Mouse (Mus musculus): ENCODE data around the gene 0610030E20Rik. TPM values are rescaled to one million over a fixed set of nuclear protein-coding genes. Genes with fewer than 3 reads are reported as not detected.

Gene 0610030E20Rik
- polyA plus RNA-seq (2015; fragmentation: Nextera tagmentation; extraction: Ambion mirVana) = 22.5 and 22.7 TPM in 2 replicates

- Histone ChIP-seq H3K4me3 (peak within 1 kb of the TSS; percentile 82), H3K27me3 (no peaks in the 10 kb centered on the region), H3K4me1 (peaks cover 47% of the 10 kb centered on the region), H3K9ac (replicated peaks) (peak within 1 kb of the TSS; percentile 91), H3K27ac (replicated peaks) (peak within 1 kb of the TSS; percentile 84), H3K36me3 (peaks cover 27% of the 10 kb centered on the region), H3K4me2 (replicated peaks) (peak within 1 kb of the TSS; percentile 78), H3K9me3 (no peaks in the 10 kb centered on the region)
- ATAC-seq (replicated peaks) = peak; percentile 62
- WGBS = under 1% methylated on average over 72 of the region's 72 CpGs
These were observed at the start of gene 0610030E20Rik for GRCm38 (mm10) chr6:72347166-72347941. 0610030E20Rik (plus strand) TSS chr6:72347317.

- Histone ChIP-seq H3K27ac (replicated peaks) (no peak overlapping the region), H3K36me3 (no peaks in the 10 kb centered on the region), H3K27me3 (no peaks in the 10 kb centered on the region), H3K4me3 (no peak overlapping the region), H3K4me2 (replicated peaks) (no peak overlapping the region), H3K9me3 (no peaks in the 10 kb centered on the region), H3K4me1 (no peaks in the 10 kb centered on the region), H3K9ac (replicated peaks) (no peak overlapping the region)
- ATAC-seq (replicated peaks) = no peak
- WGBS = 83% methylated on average over 3 of the region's 3 CpGs
These were observed 49.3 kb upstream of the 0610030E20Rik start for GRCm38 (mm10) chr6:72297825-72298224.

GRCm38 (mm10) chr6:72302349-72302925 lies 44.7 kb upstream of the 0610030E20Rik start:
- Histone ChIP-seq H3K9me3 (no peaks in the 10 kb centered on the region), H3K36me3 (no peaks in the 10 kb centered on the region), H3K4me1 (no peaks in the 10 kb centered on the region), H3K4me2 (replicated peaks) (no peak overlapping the region), H3K9ac (replicated peaks) (no peak overlapping the region), H3K27ac (replicated peaks) (no peak overlapping the region), H3K4me3 (no peak overlapping the region), H3K27me3 (no peaks in the 10 kb centered on the region)
- 90% methylated on average over 11 of the region's 11 CpGs for WGBS
- ATAC-seq (replicated peaks) = no peak

GRCm38 (mm10) chr6:72303510-72303909 lies 43.6 kb upstream of the 0610030E20Rik start:
- 64% methylated on average over 9 of the region's 9 CpGs for WGBS
- no peak overlapping the region for H3K27ac ChIP-seq (replicated peaks)
- no peaks in the 10 kb centered on the region for H3K4me1 ChIP-seq
- no peak overlapping the region for H3K4me3 ChIP-seq
- H3K36me3 ChIP-seq = no peaks in the 10 kb centered on the region
- no peak overlapping the region for H3K4me2 ChIP-seq (replicated peaks)
- ATAC-seq (replicated peaks) = no peak
- H3K9ac ChIP-seq (replicated peaks) = no peak overlapping the region
- no peaks in the 10 kb centered on the region for H3K9me3 ChIP-seq
- H3K27me3 ChIP-seq = no peaks in the 10 kb centered on the region

- Histone ChIP-seq H3K9me3 (no peaks in the 10 kb centered on the region), H3K4me3 (no peak overlapping the region), H3K9ac (replicated peaks) (no peak overlapping the region), H3K27me3 (no peaks in the 10 kb centered on the region), H3K4me2 (replicated peaks) (no peak overlapping the region), H3K4me1 (no peaks in the 10 kb centered on the region), H3K36me3 (peaks cover 3% of the 10 kb centered on the region; the same call in 1 of the 2 replicates), H3K27ac (replicated peaks) (no peak overlapping the region)
- no peak for ATAC-seq (replicated peaks)
- 95% methylated on average over 3 of the region's 3 CpGs for WGBS
These were observed 34.9 kb upstream of the 0610030E20Rik start for GRCm38 (mm10) chr6:72312198-72312597.

GRCm38 (mm10) chr6:72313124-72313867 lies 33.8 kb upstream of the 0610030E20Rik start:
- no peak for ATAC-seq (replicated peaks)
- Histone ChIP-seq H3K27ac (replicated peaks) (no peak overlapping the region), H3K27me3 (no peaks in the 10 kb centered on the region), H3K9me3 (no peaks in the 10 kb centered on the region), H3K4me3 (no peak overlapping the region), H3K4me2 (replicated peaks) (no peak overlapping the region), H3K4me1 (no peaks in the 10 kb centered on the region), H3K36me3 (peaks cover 14% of the 10 kb centered on the region), H3K9ac (replicated peaks) (no peak overlapping the region)
- 92% methylated on average over 11 of the region's 11 CpGs for WGBS

GRCm38 (mm10) chr6:72315384-72315783 lies 31.7 kb upstream of the 0610030E20Rik start:
- no peak overlapping the region for H3K4me2 ChIP-seq (replicated peaks)
- no peaks in the 10 kb centered on the region for H3K4me1 ChIP-seq
- peaks cover 34% of the 10 kb centered on the region for H3K36me3 ChIP-seq
- no peaks in the 10 kb centered on the region for H3K27me3 ChIP-seq
- ATAC-seq (replicated peaks) = no peak
- H3K9me3 ChIP-seq = no peaks in the 10 kb centered on the region
- H3K9ac ChIP-seq (replicated peaks) = no peak overlapping the region
- H3K4me3 ChIP-seq = no peak overlapping the region
- WGBS = 86% methylated on average over 2 of the region's 2 CpGs
- no peak overlapping the region for H3K27ac ChIP-seq (replicated peaks)

- H3K9ac ChIP-seq (replicated peaks) = no peak overlapping the region
- H3K9me3 ChIP-seq = no peaks in the 10 kb centered on the region
- WGBS = 86% methylated on average over 1 of the region's 1 CpGs
- H3K36me3 ChIP-seq = peaks cover 40% of the 10 kb centered on the region
- H3K4me1 ChIP-seq = no peaks in the 10 kb centered on the region
- H3K27ac ChIP-seq (replicated peaks) = no peak overlapping the region
- H3K27me3 ChIP-seq = no peaks in the 10 kb centered on the region
- no peak overlapping the region for H3K4me2 ChIP-seq (replicated peaks)
- H3K4me3 ChIP-seq = no peak overlapping the region
- no peak for ATAC-seq (replicated peaks)
These were observed 31.1 kb upstream of the 0610030E20Rik start for GRCm38 (mm10) chr6:72316044-72316443.

- H3K4me3 ChIP-seq = no peak overlapping the region
- H3K4me1 ChIP-seq = no peaks in the 10 kb centered on the region
- H3K27me3 ChIP-seq = no peaks in the 10 kb centered on the region
- ATAC-seq (replicated peaks) = no peak
- no peak overlapping the region for H3K9ac ChIP-seq (replicated peaks)
- no peak overlapping the region for H3K27ac ChIP-seq (replicated peaks)
- H3K9me3 ChIP-seq = no peaks in the 10 kb centered on the region
- H3K36me3 ChIP-seq = peaks cover 61% of the 10 kb centered on the region
- 83% methylated on average over 5 of the region's 5 CpGs for WGBS
- H3K4me2 ChIP-seq (replicated peaks) = no peak overlapping the region
These were observed 28.7 kb upstream of the 0610030E20Rik start for GRCm38 (mm10) chr6:72318440-72318839.

GRCm38 (mm10) chr6:72319019-72319418 lies 28.1 kb upstream of the 0610030E20Rik start:
- H3K4me2 ChIP-seq (replicated peaks) = no peak overlapping the region
- peaks cover 65% of the 10 kb centered on the region for H3K36me3 ChIP-seq
- no peak for ATAC-seq (replicated peaks)
- no peak overlapping the region for H3K9ac ChIP-seq (replicated peaks)
- no peak overlapping the region for H3K27ac ChIP-seq (replicated peaks)
- no peak overlapping the region for H3K4me3 ChIP-seq
- no peaks in the 10 kb centered on the region for H3K9me3 ChIP-seq
- no peaks in the 10 kb centered on the region for H3K27me3 ChIP-seq
- WGBS = 80% methylated on average over 11 of the region's 11 CpGs
- no peaks in the 10 kb centered on the region for H3K4me1 ChIP-seq

- no peak overlapping the region for H3K27ac ChIP-seq (replicated peaks)
- no peak for ATAC-seq (replicated peaks)
- 91% methylated on average over 3 of the region's 3 CpGs for WGBS
- no peak overlapping the region for H3K4me3 ChIP-seq
- no peak overlapping the region for H3K4me2 ChIP-seq (replicated peaks)
- H3K9me3 ChIP-seq = no peaks in the 10 kb centered on the region
- H3K9ac ChIP-seq (replicated peaks) = no peak overlapping the region
- H3K4me1 ChIP-seq = no peaks in the 10 kb centered on the region
- no peaks in the 10 kb centered on the region for H3K27me3 ChIP-seq
- H3K36me3 ChIP-seq = peaks cover 93% of the 10 kb centered on the region
These were observed 24.2 kb upstream of the 0610030E20Rik start for GRCm38 (mm10) chr6:72322936-72323335.

Data from forebrain, embryonic 15.5 days (tissue).